Mouse (Mus musculus) gastrocnemius, postnatal 4 days (tissue): ENCODE data around the gene Bricd5. TPM values are rescaled to one million over a fixed set of nuclear protein-coding genes. Genes with fewer than 3 reads are reported as not detected.
A peak's percentile ranks its signal among the peaks of the same experiment; 100 is the strongest.
"Not testable (repeated sequence)": the region's sequence is repeated elsewhere in the genome, so short reads cannot be mapped to it uniquely, and the experiment has no call there.

Source experiments
- DNase-seq, 2 experiments: peaks; one replicate each; pipeline ENCODE4 v3.0.0; 2021 to 2022; ENCODE audit warnings: low spot score in 2 of 2, mixed read lengths in 2 of 2
- total RNA-seq, 2 experiments: library from RNA; stranded (reverse); gene quantifications; 2 replicates each; pipeline ENCODE4 v1.2.3; 2021

The Bricd5 gene
- total RNA-seq, 2 experiments from 2014 or later, result 0.91 to 1.5 TPM

GRCm38 (mm10) chr17:24455523-24456206 lies 18.0 kb upstream of the Bricd5 start:
- not testable (repeated sequence) for DNase-seq

GRCm38 (mm10) chr17:24461580-24461979 lies 12.1 kb upstream of the Bricd5 start:
- no peak for DNase-seq

GRCm38 (mm10) chr17:24462932-24463331 lies 10.8 kb upstream of the Bricd5 start:
- no peak for DNase-seq

- DNase-seq, result no peak
Measured at GRCm38 (mm10) chr17:24463374-24464133, 10.1 kb upstream of the Bricd5 start.

- DNase-seq, result no peak
Measured at GRCm38 (mm10) chr17:24468636-24469246, 4.9 kb upstream of the Bricd5 start.

- DNase-seq, result no peak
Measured at GRCm38 (mm10) chr17:24469336-24469909, 4.3 kb upstream of the Bricd5 start.

GRCm38 (mm10) chr17:24469910-24470602 lies 3.6 kb upstream of the Bricd5 start, which contains the start of the genes E4f1 and Pgp:
Gene E4f1, minus strand, starts transcription at chr17:24470313.
Gene Pgp, plus strand, starts transcription at chr17:24470392.
- DNase-seq, result peak; percentile 97 to 99

GRCm38 (mm10) chr17:24470701-24471527 lies 2.8 kb upstream of the Bricd5 start:
- DNase-seq, result no peak

- DNase-seq, result peak in 1 of 2 experiments; percentile 32
Measured at GRCm38 (mm10) chr17:24472512-24472911, 1.2 kb upstream of the Bricd5 start.

GRCm38 (mm10) chr17:24474557-24474956 lies 873 bp downstream of the Bricd5 start:
- DNase-seq, result no peak

- DNase-seq, result no peak
Measured at GRCm38 (mm10) chr17:24475586-24475985, 1.9 kb downstream of the Bricd5 start.

- no peak for DNase-seq
Measured at GRCm38 (mm10) chr17:24476022-24476776, 2.5 kb downstream of the Bricd5 start.

- DNase-seq, result no peak
Measured at GRCm38 (mm10) chr17:24477053-24477984, 3.6 kb downstream of the Bricd5 start.

- DNase-seq, result no peak
Measured at GRCm38 (mm10) chr17:24477985-24478600, 4.4 kb downstream of the Bricd5 start.

- DNase-seq, result peak; percentile 97 to 98
Measured at GRCm38 (mm10) chr17:24478663-24479380, 5.1 kb downstream of the Bricd5 start, which contains the start of gene Mlst8. Gene Mlst8, minus strand, starts transcription at chr17:24479078.

- no peak for DNase-seq
Measured at GRCm38 (mm10) chr17:24479431-24479830, 5.7 kb downstream of the Bricd5 start.
